Mouse (Mus musculus) kidney, adult 2 months (tissue): Measurements from ENCODE around the gene Ddx23. TPM values are rescaled to one million over a fixed set of nuclear protein-coding genes. Genes with fewer than 3 reads are reported as not detected.
A peak's percentile ranks its signal among the peaks of the same experiment; 100 is the strongest.

ENCODE experiments used
- DNase-seq: peaks from one replicate; pipeline ENCODE4 v3.0.0; 2021
- H3K27ac ChIP-seq: fragments of 200-500 bp; 2 replicates; pipeline ENCODE4 v1.5.1; 2012; ENCODE audit warnings: low read depth, low read length, control low read depth, inconsistent platforms; ENCODE audit not compliant: insufficient read depth
- H3K27me3 ChIP-seq: fragments of 200-500 bp; replicated peaks from 2 replicates; pipeline ENCODE4 v1.6.1; 2012; ENCODE audit warnings: mild to moderate bottlenecking, moderate library complexity, low read length, inconsistent platforms; ENCODE audit not compliant: control insufficient read depth, insufficient read depth
- H3K36me3 ChIP-seq: fragments of 200-500 bp; 2 replicates; pipeline ENCODE4 v1.6.1; 2012; ENCODE audit warnings: mild to moderate bottlenecking, moderate library complexity, low read length, inconsistent platforms; ENCODE audit not compliant: control insufficient read depth, insufficient read depth
- H3K4me1 ChIP-seq: fragments of 200-500 bp; 2 replicates; pipeline ENCODE4 v1.6.1; 2011; ENCODE audit warnings: low read length; ENCODE audit not compliant: control insufficient read depth, insufficient read depth
- H3K4me3 ChIP-seq: fragments of 200-500 bp; 2 replicates; pipeline ENCODE4 v1.5.1; 2011; ENCODE audit warnings: mild to moderate bottlenecking, low read depth, low read length, control low read depth; ENCODE audit not compliant: insufficient read depth
- CTCF ChIP-seq: fragments of 200-500 bp; conservative IDR thresholded peaks from 2 replicates; pipeline ENCODE4 v1.5.1; 2011; ENCODE audit warnings: low read depth, mild to moderate bottlenecking, control low read depth, low read length, moderate library complexity, mixed read lengths; ENCODE audit not compliant: insufficient read depth, insufficient read length
- POLR2A ChIP-seq: fragments of 200-500 bp; IDR thresholded peaks from one replicate; pipeline ENCODE4 v1.6.1; 2011; ENCODE audit warnings: low read depth, low read length, control low read depth
- WGBS: fragments of 180-500 bp; shearing (Covaris S2); methylation state at CpG from one replicate; pipeline ENCODE4 v1.1.7; 2018; 5-methylcytosine and 5-hydroxymethylcytosine counted together
- polyA plus RNA-seq: library from polyadenylated mRNA; depleted of rRNA; stranded (reverse); fragments of >200 nt; gene quantifications from 2 replicates; pipeline ENCODE4 v1.2.3, GENCODE M21; 2012

Ddx23 gene
- polyA plus RNA-seq, 1 experiment = 23.8 TPM

GRCm38 (mm10) chr15:98632107-98632744 is 30.5 kb downstream of the Ddx23 start:
- Histone ChIP-seq H3K4me3 (peak overlapping the region; percentile 27; the same call in 1 of the 2 replicates), H3K36me3 (no peaks in the 10 kb centered on the region), H3K27me3 (0 out of 2 replicates have a peak, but pooled peaks cover 2% of the 10 kb centered on the region), H3K27ac (no peak overlapping the region), H3K4me1 (no peaks in the 10 kb centered on the region)
- 2% methylated on average over 24 of the region's 25 CpGs for WGBS
- DNase-seq = peak; percentile 76
- TF ChIP-seq CTCF (no peak), POLR2A (no peak)

GRCm38 (mm10) chr15:98631493-98631892 is 31.2 kb downstream of the Ddx23 start:
- H3K4me3 ChIP-seq = peak overlapping the region; percentile 27; the same call in 1 of the 2 replicates
- TF ChIP-seq CTCF (peak; percentile 74), POLR2A (no peak)
- WGBS = under 1% methylated on average over 18 of the region's 18 CpGs
- H3K27ac ChIP-seq = no peak overlapping the region
- H3K27me3 ChIP-seq = 0 out of 2 replicates have a peak, but pooled peaks cover 2% of the 10 kb centered on the region
- no peaks in the 10 kb centered on the region for H3K4me1 ChIP-seq
- H3K36me3 ChIP-seq = no peaks in the 10 kb centered on the region
- peak; percentile 62 for DNase-seq

DNA sequence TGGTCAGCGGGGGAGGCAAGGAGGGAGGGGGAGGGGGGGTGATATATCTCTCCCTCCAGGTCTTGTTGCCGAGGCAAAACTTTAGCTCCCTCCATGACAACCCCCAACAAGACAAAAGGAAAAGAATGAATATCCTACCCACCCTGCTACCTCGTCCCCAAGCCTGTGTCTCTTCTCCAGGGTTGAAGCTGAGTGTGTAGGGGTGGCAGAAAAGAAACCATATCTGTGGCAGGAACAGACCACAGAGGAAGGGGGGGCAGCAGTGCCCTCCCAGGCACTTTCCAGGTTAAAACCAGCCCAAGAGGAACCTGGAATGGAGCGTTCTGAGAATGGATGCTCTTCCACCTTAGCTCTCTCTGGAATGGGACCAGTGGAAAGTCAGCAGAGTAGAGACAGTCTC is 32.2 kb downstream of the Ddx23 start, which contains the start of gene Cacnb3:
TSS of gene Cacnb3 (plus strand) at position 301 of the 400 bp plus-strand sequence.
- TF ChIP-seq POLR2A (no peak), CTCF (no peak)
- Histone ChIP-seq H3K27ac (no peak within 1 kb of the TSS), H3K4me1 (no peaks in the 10 kb centered on the region), H3K27me3 (0 out of 2 replicates have a peak, but pooled peaks cover under 1% of the 10 kb centered on the region), H3K4me3 (peak within 1 kb of the TSS; percentile 27; the same call in 1 of the 2 replicates), H3K36me3 (no peaks in the 10 kb centered on the region)
- no peak for DNase-seq
- WGBS = 57% methylated on average over 4 of the region's 4 CpGs

DNA sequence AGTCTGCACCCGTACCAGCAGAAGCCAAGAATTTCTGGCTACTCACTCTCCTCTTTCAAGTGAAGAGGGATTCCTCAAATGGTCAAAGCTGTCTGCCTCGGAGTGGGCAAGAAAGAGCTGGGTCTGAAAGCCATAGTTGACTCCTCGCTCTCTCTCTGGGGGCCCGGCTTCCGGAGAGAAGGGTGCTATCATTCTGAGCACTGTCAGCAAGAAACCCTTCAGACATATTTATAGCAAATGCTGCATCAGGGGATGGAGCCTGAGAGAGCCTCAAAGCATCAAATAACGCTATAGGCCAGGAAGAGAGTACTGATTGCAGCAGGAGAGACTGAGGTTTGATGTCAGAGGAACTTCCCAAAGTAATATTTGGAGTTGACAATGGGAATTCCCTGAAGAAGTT is 33.2 kb downstream of the Ddx23 start:
- H3K27ac ChIP-seq = no peak overlapping the region
- no peak for DNase-seq
- H3K36me3 ChIP-seq = no peaks in the 10 kb centered on the region
- WGBS = 64% methylated on average over 6 of the region's 6 CpGs
- H3K27me3 ChIP-seq = no peaks in the 10 kb centered on the region
- no peaks in the 10 kb centered on the region for H3K4me1 ChIP-seq
- TF ChIP-seq CTCF (no peak), POLR2A (no peak)
- no peak overlapping the region for H3K4me3 ChIP-seq

DNA sequence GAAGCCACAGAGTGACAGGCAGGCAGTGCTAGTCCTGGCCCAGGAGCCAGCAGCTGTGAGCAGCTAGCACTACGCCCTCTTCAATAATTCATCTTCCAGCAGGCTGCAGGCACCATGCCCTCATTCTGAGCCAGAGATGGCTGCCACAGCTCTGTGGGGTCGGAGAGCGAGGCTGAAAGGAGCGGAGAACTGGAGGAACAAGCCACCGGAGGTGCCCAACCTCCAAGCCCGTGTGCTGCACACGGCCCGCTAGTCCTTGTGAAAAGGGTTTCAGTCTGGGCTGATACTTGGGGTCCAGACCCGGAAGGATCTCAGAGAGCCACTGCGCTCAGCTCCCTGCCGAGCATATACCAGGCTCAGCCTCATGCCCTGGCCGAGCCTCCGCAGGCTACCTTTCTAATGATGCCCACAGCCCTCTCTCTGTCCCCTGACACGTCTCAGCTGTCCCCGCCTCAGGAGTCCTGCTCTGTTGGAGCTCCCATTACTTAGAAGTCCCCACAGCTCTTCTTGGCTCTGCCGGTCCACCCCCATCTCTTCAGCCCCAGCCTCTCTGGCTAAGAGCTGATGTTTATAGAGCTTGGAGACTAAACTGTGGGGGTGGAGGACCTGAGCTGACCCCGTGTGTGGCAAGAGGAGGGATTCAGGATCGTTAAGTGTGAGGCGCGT is 34.0 kb downstream of the Ddx23 start:
- DNase-seq = no peak
- Histone ChIP-seq H3K27me3 (no peaks in the 10 kb centered on the region), H3K27ac (no peak overlapping the region), H3K4me1 (no peaks in the 10 kb centered on the region), H3K4me3 (no peak overlapping the region), H3K36me3 (no peaks in the 10 kb centered on the region)
- no peak for TF ChIP-seq CTCF
- TF ChIP-seq POLR2A = no peak
- WGBS = 30% methylated on average over 20 of the region's 20 CpGs

GRCm38 (mm10) chr15:98626487-98627212 is 36.0 kb downstream of the Ddx23 start:
- Histone ChIP-seq H3K36me3 (no peaks in the 10 kb centered on the region), H3K27ac (peak overlapping the region; percentile 46; the same call in 1 of the 2 replicates), H3K4me1 (no peaks in the 10 kb centered on the region), H3K27me3 (no peaks in the 10 kb centered on the region), H3K4me3 (no peak overlapping the region)
- DNase-seq = peak; percentile 47
- no peak for TF ChIP-seq CTCF
- no peak for TF ChIP-seq POLR2A
- 52% methylated on average over 7 of the region's 7 CpGs for WGBS

GRCm38 (mm10) chr15:98626078-98626477 is 36.6 kb downstream of the Ddx23 start:
- TF ChIP-seq CTCF (no peak), POLR2A (no peak)
- no peak for DNase-seq
- Histone ChIP-seq H3K36me3 (no peaks in the 10 kb centered on the region), H3K27ac (peak overlapping the region; percentile 30; the same call in 1 of the 2 replicates), H3K4me1 (no peaks in the 10 kb centered on the region), H3K27me3 (no peaks in the 10 kb centered on the region), H3K4me3 (no peak overlapping the region)
- WGBS = 8% methylated on average over 8 of the region's 8 CpGs
